Comparison of ENCODE assay signal across 11 mouse cellular contexts in genomic region chr2:30686359-30686758, GRCm38 (mm10).
DNase-seq lines count a peak whose midpoint lies in the region; ATAC-seq lines count a peak whose summit lies in the region.
"Had no signal": no experiment of that assay in that cellular context is flagged by ENCODE, and none has a peak within 500 bp of the region (broad histone marks: within the 10 kb centered on the region; RNA-seq: fewer than 3 reads in every experiment).

No protein-coding gene starts in this region.

- 84% methylated on average over 6 of the region's 6 CpGs for WGBS in heart, embryonic 16.5 days
- 72% methylated on average over 6 of the region's 6 CpGs for WGBS in embryonic facial prominence, embryonic 12.5 days
- 77% methylated on average over 6 of the region's 6 CpGs for WGBS in hindbrain, embryonic 11.5 days
- 69% methylated on average over 6 of the region's 6 CpGs for WGBS in midbrain, embryonic 12.5 days

- no peak for ATAC-seq in heart, embryonic 16.5 days (replicated peaks; ENCODE audit: extremely low read depth, insufficient read depth, low FRiP score)
- no peak for ATAC-seq in embryonic facial prominence, embryonic 12.5 days (ENCODE audit: insufficient number of reproducible peaks, insufficient read depth, low FRiP score, low TSS enrichment)
- no peak for ATAC-seq in hindbrain, embryonic 11.5 days (ENCODE audit: low FRiP score)
- ATAC-seq in midbrain, embryonic 12.5 days (ENCODE audit: low FRiP score, low read depth), result no peak

- no peaks in the 10 kb centered on the region for H3K9me3 ChIP-seq in heart, embryonic 16.5 days (replicated peaks; ENCODE audit: control insufficient read depth, low read length)
- H3K9me3 ChIP-seq in embryonic facial prominence, embryonic 12.5 days, result no peaks in the 10 kb centered on the region
- H3K9me3 ChIP-seq in hindbrain, embryonic 11.5 days (ENCODE audit: control insufficient read depth, low read length), result no peaks in the 10 kb centered on the region
- H3K9me3 ChIP-seq in midbrain, embryonic 12.5 days, result no peaks in the 10 kb centered on the region

- H3K36me3 ChIP-seq in heart, embryonic 16.5 days (ENCODE audit: control insufficient read depth, insufficient read depth), result no peaks in the 10 kb centered on the region
- no peaks in the 10 kb centered on the region for H3K36me3 ChIP-seq in embryonic facial prominence, embryonic 12.5 days
- no peaks in the 10 kb centered on the region for H3K36me3 ChIP-seq in hindbrain, embryonic 11.5 days (ENCODE audit: control insufficient read depth, insufficient read depth, low read length)
- no peaks in the 10 kb centered on the region for H3K36me3 ChIP-seq in midbrain, embryonic 12.5 days

- peak overlapping the region; percentile 53 for H3K27ac ChIP-seq in heart, embryonic 16.5 days (ENCODE audit: low read length)
- peak overlapping the region; percentile 89; the same call in 1 of the 2 replicates for H3K27ac ChIP-seq in embryonic facial prominence, embryonic 12.5 days
- H3K27ac ChIP-seq in hindbrain, embryonic 11.5 days (ENCODE audit: low read depth, low read length), result peak overlapping the region; percentile 75; the same call in 1 of the 2 replicates
- peak overlapping the region; percentile 89 for H3K27ac ChIP-seq in midbrain, embryonic 12.5 days (replicated peaks)

- H3K4me2 ChIP-seq in heart, embryonic 16.5 days (ENCODE audit: low read depth, low read length), result no peak overlapping the region
- no peak overlapping the region for H3K4me2 ChIP-seq in embryonic facial prominence, embryonic 12.5 days (replicated peaks)
- H3K4me2 ChIP-seq in hindbrain, embryonic 11.5 days (replicated peaks; ENCODE audit: low read depth, low read length), result no peak overlapping the region
- no peak overlapping the region for H3K4me2 ChIP-seq in midbrain, embryonic 12.5 days (replicated peaks)

- intact Hi-C loops in heart, postnatal 14 days (cut with DNase I), result no loop called here

- H3K4me3 ChIP-seq in heart, embryonic 16.5 days (ENCODE audit: low read length), result no peak overlapping the region
- no peak overlapping the region for H3K4me3 ChIP-seq in embryonic facial prominence, embryonic 12.5 days
- H3K4me3 ChIP-seq in hindbrain, embryonic 11.5 days (ENCODE audit: low read depth, low read length), result no peak overlapping the region
- no peak overlapping the region for H3K4me3 ChIP-seq in midbrain, embryonic 12.5 days

- no peaks in the 10 kb centered on the region for H3K27me3 ChIP-seq in heart, embryonic 16.5 days (ENCODE audit: control insufficient read depth, insufficient read depth, low read length)
- H3K27me3 ChIP-seq in embryonic facial prominence, embryonic 12.5 days, result no peaks in the 10 kb centered on the region
- H3K27me3 ChIP-seq in hindbrain, embryonic 11.5 days (ENCODE audit: control insufficient read depth, insufficient read depth, low read length), result no peaks in the 10 kb centered on the region
- H3K27me3 ChIP-seq in midbrain, embryonic 12.5 days, result peaks cover 7% of the 10 kb centered on the region

- H3K9ac ChIP-seq in heart, embryonic 16.5 days (ENCODE audit: low read length), result no peak overlapping the region
- H3K9ac ChIP-seq in embryonic facial prominence, embryonic 12.5 days, result no peak overlapping the region
- peak overlapping the region; percentile 54; the same call in 1 of the 2 replicates for H3K9ac ChIP-seq in hindbrain, embryonic 11.5 days (ENCODE audit: low read depth, low read length)
- peak overlapping the region; percentile 46; the same call in 1 of the 2 replicates for H3K9ac ChIP-seq in midbrain, embryonic 12.5 days (replicated peaks)

- DNase-seq in heart, postnatal 14 days, result no peak
- no peak for DNase-seq in hindbrain, embryonic 11.5 days (ENCODE audit: low spot score)
- no peak for DNase-seq in spleen, postnatal 10 days (ENCODE audit: low spot score in 2 of 2)
- no peak for DNase-seq in spleen, postnatal 36 days (ENCODE audit: low spot score in 2 of 2)
- no peak for DNase-seq in lung, postnatal 36 days
- DNase-seq: cerebellum, adult 9-11 months; retina, postnatal 1 day; thymus, adult 2 months had no signal

- H3K4me1 ChIP-seq in heart, embryonic 16.5 days (ENCODE audit: control insufficient read depth, insufficient read depth, low read length), result peaks cover 29% of the 10 kb centered on the region
- H3K4me1 ChIP-seq in embryonic facial prominence, embryonic 12.5 days, result peaks cover 40% of the 10 kb centered on the region
- peaks cover 22% of the 10 kb centered on the region; the same call in 1 of the 2 replicates for H3K4me1 ChIP-seq in hindbrain, embryonic 11.5 days (replicated peaks; ENCODE audit: control insufficient read depth, insufficient read depth, low read length)
- peaks cover 56% of the 10 kb centered on the region for H3K4me1 ChIP-seq in midbrain, embryonic 12.5 days

Comparison
In these comparisons a context has a peak if more than half of its experiments do, and no peak if none do; other contexts are left out.
1. H3K9ac ChIP-seq: peak in hindbrain, embryonic 11.5 days (single experiment) and midbrain, embryonic 12.5 days (single experiment); none in heart, embryonic 16.5 days (single experiment) and embryonic facial prominence, embryonic 12.5 days (single experiment).
2. Peak in every context shown above with its lines, with median percentiles within 50 percentile points of each other: H3K27ac ChIP-seq.